ENCODE assay signal across 24 mouse cellular contexts in the genomic region with DNA sequence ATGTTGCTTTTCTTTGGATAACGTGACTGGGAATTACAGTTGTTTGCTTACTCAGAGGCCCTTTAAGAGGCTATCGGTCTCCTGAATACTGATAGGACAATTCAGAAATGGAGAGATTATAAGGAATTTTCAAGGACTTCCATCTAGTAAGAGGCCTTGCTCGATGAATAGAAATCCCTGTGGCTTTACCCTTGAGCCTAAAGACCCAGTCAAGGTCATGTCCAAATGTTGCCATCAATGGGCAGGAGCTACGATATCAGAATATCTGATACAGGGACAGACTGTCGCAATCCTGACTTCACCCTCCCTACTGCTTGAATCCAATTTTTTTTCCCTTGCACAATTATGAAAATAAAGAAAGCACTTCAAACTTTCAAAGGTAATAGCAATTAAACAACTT.
"Had no signal": no experiment of that assay in that cellular context is flagged by ENCODE, and none has a peak within 500 bp of the region (broad histone marks: within the 10 kb centered on the region; RNA-seq: fewer than 3 reads in every experiment).

No protein-coding gene starts in this region.

- H3K4me2 ChIP-seq: heart, embryonic 11.5 days; hindbrain, embryonic 12.5 days; hindbrain, embryonic 14.5 days; intestine, embryonic 15.5 days; limb, embryonic 12.5 days; liver, embryonic 11.5 days had no signal

- H3K36me3 ChIP-seq: hindbrain, embryonic 10.5 days; hindbrain, embryonic 12.5 days; intestine, embryonic 15.5 days; limb, embryonic 10.5 days; limb, embryonic 12.5 days had no signal

- H3K27me3 ChIP-seq: hindbrain, embryonic 12.5 days; intestine, embryonic 15.5 days had no signal

- H3K27ac ChIP-seq: gastrocnemius, adult 2 months; heart, adult 2 months; hindbrain, embryonic 10.5 days; hindbrain, embryonic 12.5 days; hindbrain, embryonic 14.5 days; intestine, embryonic 15.5 days; layer of hippocampus, adult 2 months; left cerebral cortex, adult 2 months; limb, embryonic 10.5 days; limb, embryonic 12.5 days had no signal

- DNase-seq: gastrocnemius, adult 2 months; gastrocnemius, postnatal 10 days; gastrocnemius, postnatal 25 days; heart, adult 2 months; heart, postnatal 4 days; kidney, adult 18-20 months; kidney, adult 8-10 months; kidney, postnatal 10 days; kidney, postnatal 25 days; kidney, postnatal 4 days; liver had no signal

- H3K4me3 ChIP-seq: gastrocnemius, adult 2 months; heart, adult 2 months; hindbrain, embryonic 10.5 days; hindbrain, embryonic 12.5 days; intestine, embryonic 15.5 days; layer of hippocampus, adult 2 months; left cerebral cortex, adult 2 months; limb, embryonic 10.5 days; limb, embryonic 12.5 days had no signal

- H3K4me1 ChIP-seq: limb, embryonic 10.5 days had no signal

- H3K9ac ChIP-seq: hindbrain, embryonic 12.5 days; hindbrain, embryonic 14.5 days; intestine, embryonic 15.5 days; limb, embryonic 12.5 days had no signal

- ATAC-seq: hindbrain, embryonic 16.5 days; inflammation-experienced regulatory T-cells, adult 6 months; intestine, embryonic 15.5 days; intestine, postnatal 0 days had no signal

- H3K9me3 ChIP-seq: hindbrain, embryonic 10.5 days; hindbrain, embryonic 12.5 days; intestine, embryonic 15.5 days; limb, embryonic 10.5 days; limb, embryonic 12.5 days had no signal
